Mouse (Mus musculus): ENCODE data around the gene Gpr39. TPM values are rescaled to one million over a fixed set of nuclear protein-coding genes. Genes with fewer than 3 reads are reported as not detected.

Gene Gpr39
- total and polyA plus RNA-seq, 3 experiments = 0.08 to 0.52 TPM; not detected in 1

Other genes with a start within 250 kb of the Gpr39 start
- gene Actr3, start 241.3 kb upstream of the Gpr39 start, total RNA-seq (2021) = 100 to 1,000 TPM; 170 to 187 TPM
- 19.3 and 22.8 TPM in 2 replicates for gene Actr3, start 241.3 kb upstream of the Gpr39 start, polyA plus RNA-seq (2012; rRNA removed)
- 10 to 100 TPM; 36.1 to 36.2 TPM for gene Slc35f5, start 116.4 kb upstream of the Gpr39 start, total RNA-seq (2021)
- 10.1 and 11.2 TPM in 2 replicates for gene Slc35f5, start 116.4 kb upstream of the Gpr39 start, polyA plus RNA-seq (2012; rRNA removed)
- 10 to 100 TPM in 1 of 2 experiments, 1 to 10 TPM in 1; 8.5 to 20.4 TPM for gene Lypd1, start 236.1 kb downstream of the Gpr39 start, total RNA-seq (2021)
- 0.98 and 2.0 TPM in 2 replicates for gene Lypd1, start 236.1 kb downstream of the Gpr39 start, polyA plus RNA-seq (2012; rRNA removed)